9 mouse cellular contexts compared by ENCODE assay signal in the genomic region with DNA sequence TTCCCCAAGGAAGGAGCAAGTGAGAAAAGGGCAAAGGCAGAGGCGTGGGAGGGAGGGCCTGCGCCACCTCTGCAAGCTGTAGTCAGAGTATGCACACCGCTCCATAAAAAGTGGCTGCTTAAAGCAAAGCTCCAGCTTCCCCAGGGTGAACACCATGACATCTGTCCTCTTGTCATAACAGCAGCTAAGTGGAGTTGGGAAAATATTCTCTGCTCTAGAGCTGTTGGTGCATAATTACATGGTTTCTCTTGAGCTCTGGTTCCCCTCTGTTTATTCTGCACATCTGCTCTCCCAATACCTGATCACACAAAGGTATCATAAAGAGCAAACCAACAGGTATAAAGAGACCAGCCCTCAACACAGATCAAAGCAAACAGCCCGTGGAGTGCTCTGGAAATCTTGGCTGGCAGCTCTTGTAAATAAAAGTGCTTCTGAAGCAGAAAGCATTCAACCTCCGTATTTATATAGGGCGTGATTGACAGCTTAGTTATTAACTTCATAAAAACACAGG.
DNase-seq lines count a peak whose midpoint lies in the region; ATAC-seq lines count a peak whose summit lies in the region.
"Had no signal": no experiment of that assay in that cellular context is flagged by ENCODE, and none has a peak within 500 bp of the region (broad histone marks: within the 10 kb centered on the region; RNA-seq: fewer than 3 reads in every experiment).

No protein-coding gene starts in this region.

- peak overlapping the region; percentile 40 for H3K27ac ChIP-seq in hindbrain, embryonic 14.5 days
- peak overlapping the region; percentile 76 for H3K27ac ChIP-seq in lung, embryonic 15.5 days

- no peak overlapping the region for H3K4me2 ChIP-seq in hindbrain, embryonic 14.5 days (replicated peaks)
- H3K4me2 ChIP-seq in lung, embryonic 15.5 days: no peak overlapping the region

- DNase-seq in ovary, postnatal 36 days (ENCODE audit: low spot score): peak; percentile 29
- DNase-seq in ovary, adult 18-20 months (ENCODE audit: low spot score): no peak
- DNase-seq in hindbrain, embryonic 14.5 days (ENCODE audit: low spot score): no peak
- DNase-seq in cerebellum, postnatal 10 days: no peak
- DNase-seq in adrenal gland, adult 8-10 months: no peak
- DNase-seq in layer of hippocampus, adult 9-10 months (ENCODE audit: low spot score): no peak
- DNase-seq in MN1 (ENCODE audit: low spot score): no peak

- no peak for ATAC-seq in hindbrain, embryonic 14.5 days (ENCODE audit: low FRiP score)
- peak; percentile 55; the same call in 1 of the 2 replicates for ATAC-seq in lung, embryonic 15.5 days (ENCODE audit: borderline replicate concordance, extremely low read depth, low FRiP score, low TSS enrichment)

- peaks cover 37% of the 10 kb centered on the region for H3K4me1 ChIP-seq in hindbrain, embryonic 14.5 days (replicated peaks; ENCODE audit: control insufficient read depth, insufficient read depth, low read length)
- H3K4me1 ChIP-seq in lung, embryonic 15.5 days: peaks cover 74% of the 10 kb centered on the region

- no peaks in the 10 kb centered on the region for H3K27me3 ChIP-seq in hindbrain, embryonic 14.5 days (ENCODE audit: control insufficient read depth, insufficient read depth, low read length)
- no peaks in the 10 kb centered on the region for H3K27me3 ChIP-seq in lung, embryonic 15.5 days
- H3K27me3 ChIP-seq: megakaryocyte, embryonic 14.5 days had no signal

- H3K4me3 ChIP-seq in hindbrain, embryonic 14.5 days (replicated peaks; ENCODE audit: low read length): no peak overlapping the region
- H3K4me3 ChIP-seq in lung, embryonic 15.5 days: no peak overlapping the region
- H3K4me3 ChIP-seq: megakaryocyte, embryonic 14.5 days had no signal

- WGBS in hindbrain, embryonic 14.5 days: 38% methylated on average over 6 of the region's 6 CpGs
- WGBS in lung, embryonic 15.5 days: 30% methylated on average over 6 of the region's 6 CpGs

- no peaks in the 10 kb centered on the region for H3K36me3 ChIP-seq in hindbrain, embryonic 14.5 days (replicated peaks; ENCODE audit: control insufficient read depth, insufficient read depth)
- H3K36me3 ChIP-seq in lung, embryonic 15.5 days: no peaks in the 10 kb centered on the region

- H3K9me3 ChIP-seq in hindbrain, embryonic 14.5 days (ENCODE audit: control insufficient read depth, low read length): no peaks in the 10 kb centered on the region
- no peaks in the 10 kb centered on the region for H3K9me3 ChIP-seq in lung, embryonic 15.5 days
- H3K9me3 ChIP-seq: megakaryocyte, embryonic 14.5 days had no signal

- H3K9ac ChIP-seq in hindbrain, embryonic 14.5 days: no peak overlapping the region
- H3K9ac ChIP-seq in lung, embryonic 15.5 days: no peak overlapping the region
